Mouse (Mus musculus): ENCODE results near the gene Polr1e. TPM values are rescaled to one million over a fixed set of nuclear protein-coding genes. Genes with fewer than 3 reads are reported as not detected.

Polr1e gene
- total and polyA plus RNA-seq, 2 experiments from 2014 or later = 46.7 to 71.2 TPM

- peak; percentile 30 for ATAC-seq (ENCODE audit: insufficient read depth, low read depth)
Measured at GRCm38 (mm10) chr4:45011581-45012104, 6.7 kb upstream of the Polr1e start.

DNA sequence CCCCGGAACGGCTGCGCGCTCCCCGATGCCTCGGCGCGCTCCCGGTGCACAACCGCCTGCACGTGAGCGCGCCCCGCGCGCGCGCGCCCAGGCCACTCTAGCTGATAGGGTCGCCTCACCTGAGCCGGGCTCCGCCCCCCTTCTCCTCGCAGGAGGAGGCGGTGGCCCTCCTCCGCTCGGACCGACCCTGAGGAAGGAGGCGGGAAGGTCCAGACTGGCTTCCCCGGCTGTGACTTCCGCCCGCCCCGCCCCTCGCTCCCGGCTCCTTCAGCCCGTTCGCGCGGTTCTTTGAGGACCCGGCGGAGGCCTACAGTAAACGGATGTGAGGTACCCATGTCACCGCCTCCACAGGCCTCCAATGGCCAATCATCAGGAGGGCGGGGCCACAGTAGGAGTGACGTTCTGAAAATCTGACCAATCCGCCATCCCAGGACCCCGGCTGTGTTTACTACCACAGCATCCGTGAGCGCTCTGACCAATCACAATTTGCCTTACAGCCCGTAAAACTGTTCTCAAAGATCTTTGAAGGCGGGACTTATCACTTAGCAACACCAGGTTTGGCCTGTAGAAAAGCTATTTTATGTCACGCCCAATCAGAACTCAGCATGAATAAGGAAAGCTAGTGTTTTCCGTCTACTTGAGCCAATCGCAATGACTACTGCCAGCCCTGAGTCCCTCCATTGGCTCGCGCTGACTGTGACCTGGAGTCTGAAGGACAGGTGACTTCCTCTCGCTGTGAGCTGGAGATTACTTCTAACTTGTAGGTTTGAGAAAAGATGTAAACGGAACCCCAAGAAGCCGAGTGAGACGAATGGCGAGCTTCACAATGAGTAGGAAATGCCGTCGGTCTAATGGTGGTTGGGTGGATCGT lies 6.0 kb upstream of the Polr1e start, which contains the start of gene Zbtb5:
Gene Zbtb5 (minus strand): TSS at position 308 of the 871 bp plus-strand sequence.
- peak; percentile 100 for DNase-seq (ENCODE audit: low spot score)
- TF ChIP-seq EP300 (IDR thresholded peaks at IDR 0.05; ENCODE audit: low read depth) (0 out of 2 replicates have a peak, but pooled peaks have one; percentile 35), CTCF (IDR thresholded peaks at IDR 0.05; ENCODE audit: low read depth) (no peak)
- H3K4me3 ChIP-seq (ENCODE audit: low read depth, low read length) = peak within 1 kb of the TSS; percentile 90
- H3K27ac ChIP-seq (ENCODE audit: low read depth) = peak within 1 kb of the TSS; percentile 97
- WGBS = under 1% methylated on average over 60 of the region's 63 CpGs
- no peaks in the 10 kb centered on the region for H3K27me3 ChIP-seq (ENCODE audit: control insufficient read depth, insufficient read depth, low read length)
- no peaks in the 10 kb centered on the region for H3K9me3 ChIP-seq (replicated peaks; ENCODE audit: control insufficient read depth, low read length)
- no peaks in the 10 kb centered on the region for H3K36me3 ChIP-seq (replicated peaks; ENCODE audit: control insufficient read depth, insufficient read depth, low read length)
- ATAC-seq (ENCODE audit: insufficient read depth, low read depth) = peak; percentile 97
- H3K4me1 ChIP-seq (ENCODE audit: control insufficient read depth, insufficient read depth) = peaks cover 12% of the 10 kb centered on the region
- peak within 1 kb of the TSS; percentile 92 for H3K4me2 ChIP-seq (ENCODE audit: low read depth, low read length)
- H3K9ac ChIP-seq (replicated peaks; ENCODE audit: low read depth, low read length) = peak within 1 kb of the TSS; percentile 88

More at GRCm38 (mm10) chr4:45011581-45012104, 6.7 kb upstream of the Polr1e start:
- WGBS = under 1% methylated on average over 31 of the region's 31 CpGs
- H3K4me2 ChIP-seq (ENCODE audit: low read depth, low read length) = peak overlapping the region; percentile 69
- TF ChIP-seq CTCF (IDR thresholded peaks at IDR 0.05; ENCODE audit: low read depth) (no peak), EP300 (IDR thresholded peaks at IDR 0.05; ENCODE audit: low read depth) (no peak)
- H3K27ac ChIP-seq (ENCODE audit: low read depth) = peak overlapping the region; percentile 97
- H3K9ac ChIP-seq (replicated peaks; ENCODE audit: low read depth, low read length) = peak overlapping the region; percentile 88
- peak overlapping the region; percentile 90 for H3K4me3 ChIP-seq (ENCODE audit: low read depth, low read length)
- H3K9me3 ChIP-seq (replicated peaks; ENCODE audit: control insufficient read depth, low read length) = no peaks in the 10 kb centered on the region
- peak; percentile 41 for DNase-seq (ENCODE audit: low spot score)
- H3K36me3 ChIP-seq (replicated peaks; ENCODE audit: control insufficient read depth, insufficient read depth, low read length) = no peaks in the 10 kb centered on the region
- no peaks in the 10 kb centered on the region for H3K27me3 ChIP-seq (ENCODE audit: control insufficient read depth, insufficient read depth, low read length)
- H3K4me1 ChIP-seq (ENCODE audit: control insufficient read depth, insufficient read depth) = peaks cover 12% of the 10 kb centered on the region

- no peaks in the 10 kb centered on the region for H3K9me3 ChIP-seq (replicated peaks; ENCODE audit: control insufficient read depth, low read length)
- no peaks in the 10 kb centered on the region for H3K27me3 ChIP-seq (ENCODE audit: control insufficient read depth, insufficient read depth, low read length)
- H3K36me3 ChIP-seq (replicated peaks; ENCODE audit: control insufficient read depth, insufficient read depth, low read length) = no peaks in the 10 kb centered on the region
- peak overlapping the region; percentile 92 for H3K4me2 ChIP-seq (ENCODE audit: low read depth, low read length)
- no peak for TF ChIP-seq EP300 (IDR thresholded peaks at IDR 0.05; ENCODE audit: low read depth)
- TF ChIP-seq CTCF (IDR thresholded peaks at IDR 0.05; ENCODE audit: low read depth) = no peak
- peak overlapping the region; percentile 69 for H3K4me3 ChIP-seq (ENCODE audit: low read depth, low read length)
- ATAC-seq (ENCODE audit: insufficient read depth, low read depth) = no peak
- peak overlapping the region; percentile 88 for H3K27ac ChIP-seq (ENCODE audit: low read depth)
- H3K9ac ChIP-seq (replicated peaks; ENCODE audit: low read depth, low read length) = peak overlapping the region; percentile 76
- DNase-seq (ENCODE audit: low spot score) = peak; percentile 34
- WGBS = 1% methylated on average over 13 of the region's 13 CpGs
- peaks cover 12% of the 10 kb centered on the region for H3K4me1 ChIP-seq (ENCODE audit: control insufficient read depth, insufficient read depth)
Measured at GRCm38 (mm10) chr4:45013031-45013431, 5.4 kb upstream of the Polr1e start.

DNA sequence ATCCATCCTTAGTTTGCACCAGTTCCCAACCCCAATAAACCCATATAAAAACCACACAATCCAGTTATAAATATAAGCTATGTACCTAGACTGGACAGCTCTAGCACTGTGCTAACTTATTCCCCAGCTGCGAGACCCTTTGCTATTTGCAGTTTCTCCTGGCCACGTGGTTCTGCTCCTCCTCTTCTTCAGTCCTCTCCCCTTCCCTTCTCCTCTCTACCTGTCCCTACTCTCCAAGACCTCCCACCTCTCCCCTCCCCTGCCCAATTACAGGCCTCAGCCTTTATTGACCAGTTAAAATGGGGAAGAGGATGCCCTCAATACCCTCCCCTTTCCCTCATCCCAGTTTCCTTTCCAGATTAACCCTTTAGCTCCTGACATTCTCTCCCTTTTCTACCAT lies 4.8 kb upstream of the Polr1e start:
- ATAC-seq (ENCODE audit: insufficient read depth, low read depth) (no peak), DNase-seq (ENCODE audit: low spot score) (no peak)
- TF ChIP-seq EP300 (IDR thresholded peaks at IDR 0.05; ENCODE audit: low read depth) = no peak
- no peak for TF ChIP-seq CTCF (IDR thresholded peaks at IDR 0.05; ENCODE audit: low read depth)
- Histone ChIP-seq H3K27me3 (ENCODE audit: control insufficient read depth, insufficient read depth, low read length) (no peaks in the 10 kb centered on the region), H3K4me1 (ENCODE audit: control insufficient read depth, insufficient read depth) (peaks cover 12% of the 10 kb centered on the region), H3K27ac (ENCODE audit: low read depth) (peak overlapping the region; percentile 88), H3K9ac (replicated peaks; ENCODE audit: low read depth, low read length) (peak overlapping the region; percentile 76; the same call in 1 of the 2 replicates), H3K9me3 (replicated peaks; ENCODE audit: control insufficient read depth, low read length) (no peaks in the 10 kb centered on the region), H3K36me3 (replicated peaks; ENCODE audit: control insufficient read depth, insufficient read depth, low read length) (no peaks in the 10 kb centered on the region), H3K4me3 (ENCODE audit: low read depth, low read length) (peak overlapping the region; percentile 69), H3K4me2 (ENCODE audit: low read depth, low read length) (peak overlapping the region; percentile 92)
- WGBS = 3% methylated on average over 2 of the region's 2 CpGs

- no peak overlapping the region for H3K27ac ChIP-seq (ENCODE audit: low read depth)
- H3K4me1 ChIP-seq (ENCODE audit: control insufficient read depth, insufficient read depth) = peaks cover 24% of the 10 kb centered on the region
- ATAC-seq (ENCODE audit: insufficient read depth, low read depth) (no peak), DNase-seq (ENCODE audit: low spot score) (peak; percentile 50)
- TF ChIP-seq EP300 (IDR thresholded peaks at IDR 0.05; ENCODE audit: low read depth) (no peak), CTCF (IDR thresholded peaks at IDR 0.05; ENCODE audit: low read depth) (peak; percentile 75)
- H3K9me3 ChIP-seq (replicated peaks; ENCODE audit: control insufficient read depth, low read length) = no peaks in the 10 kb centered on the region
- WGBS = 15% methylated on average over 3 of the region's 3 CpGs
- no peak overlapping the region for H3K4me3 ChIP-seq (ENCODE audit: low read depth, low read length)
- no peaks in the 10 kb centered on the region for H3K36me3 ChIP-seq (replicated peaks; ENCODE audit: control insufficient read depth, insufficient read depth, low read length)
- H3K27me3 ChIP-seq (ENCODE audit: control insufficient read depth, insufficient read depth, low read length) = no peaks in the 10 kb centered on the region
- no peak overlapping the region for H3K9ac ChIP-seq (replicated peaks; ENCODE audit: low read depth, low read length)
- no peak overlapping the region for H3K4me2 ChIP-seq (ENCODE audit: low read depth, low read length)
Measured at GRCm38 (mm10) chr4:45015615-45016014, 2.8 kb upstream of the Polr1e start.

Data from heart, postnatal 0 days (tissue).